Mouse (Mus musculus): ENCODE measurements around the gene Gm10226.
A peak's percentile ranks its signal among the peaks of the same experiment; 100 is the strongest.
"Not testable (repeated sequence)": the region's sequence is repeated elsewhere in the genome, so short reads cannot be mapped to it uniquely, and the experiment has no call there.

Gene Gm10226

DNA sequence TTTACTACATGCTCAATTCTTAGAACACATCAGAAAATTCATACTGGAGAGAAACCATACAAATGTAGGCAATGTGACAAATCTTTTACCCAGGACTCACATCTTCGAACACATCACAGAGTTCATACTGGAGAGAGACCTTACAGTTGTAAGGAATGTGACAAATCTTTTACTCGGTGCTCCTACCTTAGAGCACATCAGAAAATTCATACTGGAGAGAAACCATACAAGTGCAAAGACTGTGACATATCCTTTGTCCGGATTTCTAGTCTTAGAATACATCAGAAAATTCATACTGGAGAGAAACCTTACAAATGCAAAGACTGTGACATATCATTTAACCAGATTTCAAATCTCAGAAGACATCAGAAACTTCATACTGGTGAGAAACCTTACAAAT is at the start of gene Gm10226:
Gene Gm10226, plus strand, starts transcription at position 301 of the 400 bp plus-strand sequence.
- DNase-seq (ENCODE audit: low read depth): no peak

DNA sequence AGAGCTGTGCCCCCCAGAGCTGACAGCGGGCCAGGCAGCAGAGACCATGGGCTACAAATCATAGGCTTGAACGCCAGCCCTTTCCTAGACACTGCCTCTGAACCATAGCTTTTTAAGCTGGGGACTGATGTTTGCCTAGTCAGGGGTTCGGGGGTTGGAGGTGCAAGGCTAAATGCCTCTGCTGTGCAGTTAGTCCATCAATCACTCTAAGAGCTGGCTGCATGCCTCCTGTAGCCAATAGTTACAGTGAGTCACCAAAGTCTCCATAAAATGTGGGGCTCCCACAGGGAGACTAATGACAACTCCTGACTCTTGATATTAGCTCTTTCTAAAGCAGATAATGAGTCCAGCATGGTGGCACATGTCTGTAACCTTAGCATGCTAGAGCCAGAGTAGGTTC is 42.9 kb upstream of the Gm10226 start:
- peak; percentile 21 for DNase-seq (ENCODE audit: low read depth)

DNA sequence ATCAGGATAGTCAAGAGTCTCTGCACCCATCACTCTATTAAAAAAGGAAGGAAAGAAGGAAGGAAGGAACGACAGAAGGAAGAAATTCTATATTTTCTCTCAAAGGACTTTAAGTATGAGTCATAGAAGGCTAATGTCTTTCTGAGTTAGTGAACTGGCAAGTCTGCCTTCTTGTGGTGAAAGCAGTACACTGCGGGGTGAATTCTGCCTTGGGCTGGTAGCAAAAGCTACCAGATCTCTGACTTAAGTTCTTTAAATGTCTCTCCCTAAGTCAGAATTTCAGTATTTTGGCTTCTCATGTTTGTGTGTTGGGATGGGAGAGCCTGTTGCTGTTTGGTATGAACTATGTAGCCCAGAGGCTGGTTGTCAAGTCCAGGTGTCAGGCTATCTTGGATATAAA is 41.7 kb upstream of the Gm10226 start:
- peak; percentile 58 for DNase-seq (ENCODE audit: low read depth)

DNA sequence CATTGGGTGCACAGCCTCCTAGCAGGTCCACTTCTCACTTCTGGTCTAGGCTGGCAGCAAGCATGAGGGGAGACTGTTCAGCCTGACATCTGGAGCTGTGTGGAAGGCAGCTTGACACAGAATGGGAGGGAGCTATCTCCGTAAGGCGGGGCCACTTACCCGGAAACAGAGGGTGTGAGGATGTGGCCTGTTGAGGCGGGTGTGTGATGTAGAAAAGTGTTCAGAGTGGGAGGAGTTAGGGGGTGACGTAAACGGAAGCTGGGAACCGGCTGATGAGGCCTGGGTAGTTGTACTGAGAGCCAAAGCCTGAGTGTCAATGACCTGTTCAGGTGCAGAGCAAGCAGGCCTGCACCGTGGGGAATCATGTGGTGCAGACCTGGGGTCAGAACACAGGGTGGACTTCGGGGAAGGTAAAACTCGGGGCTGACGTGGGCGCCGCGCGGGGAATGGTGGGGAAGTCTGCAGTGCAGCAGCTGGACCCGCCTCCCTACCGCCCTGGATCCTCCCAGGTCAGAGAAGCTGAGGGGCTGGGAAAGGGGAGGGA is 41.2 kb upstream of the Gm10226 start, which contains the start of gene Zfp983:
Gene Zfp983, plus strand, starts transcription at position 261 of the 544 bp plus-strand sequence.
- DNase-seq (ENCODE audit: low read depth): peak; percentile 82

DNA sequence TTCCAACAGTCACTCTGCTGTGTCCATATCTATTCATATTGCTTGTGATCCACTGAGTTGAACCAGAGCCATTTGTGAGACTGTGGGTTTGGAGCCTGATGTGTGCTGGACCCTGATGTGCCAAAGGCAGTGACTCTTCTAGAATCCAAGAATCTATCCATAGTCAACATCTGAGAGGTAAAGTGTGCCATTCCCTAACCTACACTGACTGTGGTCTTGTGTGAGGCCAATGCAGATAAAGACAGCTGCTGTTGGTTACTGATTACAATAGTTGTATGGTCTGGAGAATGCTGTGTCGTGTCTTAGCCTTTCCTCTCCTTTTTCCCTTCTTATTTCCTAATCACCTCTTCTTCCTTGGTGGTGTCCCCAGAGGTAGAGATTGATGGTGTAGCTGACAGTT is 12.8 kb upstream of the Gm10226 start:
- not testable (repeated sequence) for DNase-seq (ENCODE audit: low read depth)

DNA sequence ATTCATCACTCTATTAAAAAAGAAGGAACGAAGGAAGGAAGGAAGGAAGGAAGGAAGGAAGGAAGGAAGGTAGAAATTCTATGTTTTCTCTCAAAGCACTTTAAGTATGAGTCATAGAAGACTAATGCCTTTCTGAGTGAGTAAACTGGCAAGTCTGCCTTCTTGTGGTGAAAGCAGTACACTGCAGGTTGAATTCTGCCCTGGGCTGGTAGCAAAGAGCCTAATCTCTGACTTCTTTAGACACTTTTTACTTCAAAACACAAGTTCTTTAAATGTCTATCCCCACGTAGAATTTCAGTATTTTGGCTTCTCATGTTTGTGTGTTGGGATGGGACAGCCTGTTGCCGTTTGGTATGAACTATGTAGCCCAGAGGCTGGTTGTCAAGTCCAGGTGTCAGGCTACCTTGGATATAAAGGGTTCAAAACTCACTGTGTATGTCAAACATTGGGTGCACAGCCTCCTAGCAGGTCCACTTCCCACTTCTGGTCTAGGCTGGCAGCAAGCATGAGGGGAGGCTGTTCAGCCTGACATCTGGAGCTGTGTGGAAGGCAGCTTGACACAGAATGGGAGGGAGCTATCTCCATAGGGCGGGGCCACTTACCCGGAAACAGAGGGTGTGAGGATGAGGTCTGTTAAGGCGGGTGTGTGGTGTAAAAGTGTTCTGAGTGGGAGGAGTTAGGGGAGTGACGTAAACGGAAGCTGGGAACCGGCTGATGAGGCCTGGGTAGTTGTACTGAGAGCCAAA is 12.2 kb upstream of the Gm10226 start:
- DNase-seq (ENCODE audit: low read depth): peak; percentile 77

DNA sequence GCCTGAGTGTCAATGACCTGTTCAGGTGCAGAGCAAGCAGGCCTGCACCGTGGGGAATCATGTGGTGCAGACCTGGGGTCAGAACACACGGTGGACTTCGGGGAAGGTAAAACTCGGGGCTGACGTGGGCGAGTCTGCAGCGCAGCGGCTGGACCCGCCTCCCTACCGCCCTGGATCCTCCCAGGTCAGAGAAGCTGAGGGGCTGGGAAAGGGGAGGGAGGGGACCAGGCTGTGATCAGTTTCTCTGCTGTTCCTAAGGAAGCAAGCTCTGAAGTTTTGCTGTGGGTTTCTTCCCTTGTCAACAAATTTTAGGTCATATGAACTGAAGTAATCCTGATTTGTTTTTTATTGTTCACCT is 11.7 kb upstream of the Gm10226 start:
- not testable (repeated sequence) for DNase-seq (ENCODE audit: low read depth)

DNA sequence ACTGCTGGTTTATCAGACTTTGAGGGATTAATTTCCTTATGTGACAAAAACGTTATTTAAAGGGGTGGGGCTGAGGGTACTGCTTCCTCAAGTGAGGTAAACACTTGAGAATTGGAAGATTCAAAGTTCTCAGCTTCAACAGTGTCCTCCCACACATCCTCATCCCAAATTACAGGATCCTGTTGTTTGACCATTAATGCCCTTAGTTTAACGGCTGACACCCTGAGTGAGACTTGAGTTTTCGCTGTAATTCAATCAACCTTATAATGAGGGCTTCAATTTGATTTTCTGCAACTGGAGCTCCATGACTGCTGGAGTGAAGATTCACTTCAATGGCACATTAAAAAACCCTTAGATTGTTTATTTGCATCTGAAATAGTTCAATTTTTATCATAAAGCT is 1.7 kb downstream of the Gm10226 start:
- DNase-seq (ENCODE audit: low read depth): no peak

DNA sequence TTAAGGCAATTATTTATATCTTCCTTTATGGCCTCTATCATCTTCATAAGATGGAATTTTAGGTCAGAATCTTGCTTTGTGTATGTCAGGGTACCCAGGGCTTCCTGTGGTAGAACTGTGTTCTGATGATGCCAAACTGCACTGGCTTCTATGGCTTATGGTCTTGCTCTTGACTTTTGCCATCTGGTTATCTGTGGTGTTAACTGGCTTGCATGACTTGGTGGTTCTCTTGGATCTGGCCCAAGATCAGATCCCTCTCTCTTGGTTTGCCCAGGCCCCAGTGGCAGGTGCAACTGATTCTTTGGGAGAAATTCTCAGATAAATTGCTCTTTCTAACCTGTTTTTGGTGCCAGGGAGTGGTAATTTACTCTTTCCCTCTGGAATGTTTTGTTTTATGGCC is 4.4 kb downstream of the Gm10226 start:
- no peak for DNase-seq (ENCODE audit: low read depth)

DNA sequence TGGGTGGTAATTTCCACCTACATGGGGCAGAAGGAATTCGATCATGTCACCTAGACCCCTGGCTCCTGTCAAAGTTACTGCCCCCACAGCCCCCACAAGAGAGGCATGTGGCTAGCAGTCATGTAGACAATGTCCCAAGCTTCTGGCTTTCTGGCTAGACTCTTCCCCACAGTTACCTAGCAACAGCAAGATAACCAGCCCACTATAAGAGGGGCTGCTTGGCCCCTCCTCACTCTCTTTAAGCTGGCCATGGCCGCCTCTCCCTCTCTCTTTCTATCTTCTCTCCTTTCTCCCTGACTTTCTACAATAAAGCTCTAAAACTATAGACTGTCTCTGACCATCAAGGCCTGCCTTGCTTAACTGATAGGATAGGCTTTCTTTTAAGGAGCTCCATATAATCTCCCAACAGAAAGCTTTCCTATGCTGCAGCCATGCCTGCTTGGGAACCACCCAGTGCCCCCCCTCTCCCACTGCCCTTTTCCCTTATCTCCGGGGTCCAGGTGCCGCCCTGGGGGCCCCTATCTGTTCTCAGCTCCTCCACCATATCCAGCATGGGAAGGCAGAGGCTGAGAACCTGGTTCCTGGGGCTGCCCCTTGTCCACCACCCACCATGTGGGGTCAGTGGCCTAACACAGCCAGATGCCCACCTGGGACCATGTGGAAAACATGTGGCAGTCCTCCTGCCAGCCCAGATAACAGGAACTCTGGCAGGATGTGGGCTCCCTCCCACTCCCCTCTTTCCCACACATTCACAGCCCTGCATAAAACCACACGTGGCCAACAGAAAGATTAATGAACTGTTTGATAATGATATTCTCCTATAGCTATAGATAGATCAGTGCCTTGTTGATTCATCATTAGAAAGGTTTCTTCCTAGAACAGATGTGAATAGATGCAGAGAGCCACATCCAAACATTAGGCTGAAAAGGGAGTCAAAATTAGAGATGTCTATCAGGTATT is 10.9 kb downstream of the Gm10226 start:
- DNase-seq (ENCODE audit: low read depth): no peak

DNA sequence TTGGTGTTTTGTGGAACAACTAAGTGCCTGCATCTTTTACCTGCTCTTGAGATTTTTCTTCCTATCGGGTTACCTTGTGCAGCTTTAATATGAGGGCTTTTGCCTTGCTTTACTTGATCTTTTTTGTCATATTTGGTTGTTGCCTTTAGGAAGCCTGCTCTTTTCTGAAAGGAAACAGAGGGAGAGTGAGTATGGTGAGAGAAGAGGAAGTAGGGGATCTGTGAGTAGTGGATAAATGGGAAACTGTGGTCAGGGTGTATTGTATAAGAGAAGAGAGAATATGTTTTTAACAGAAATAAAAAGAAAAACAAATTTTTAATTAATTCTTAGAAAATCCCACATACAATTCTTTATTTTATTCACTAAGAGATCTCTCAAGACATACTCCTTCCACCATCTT is 11.8 kb downstream of the Gm10226 start:
- no peak for DNase-seq (ENCODE audit: low read depth)

DNA sequence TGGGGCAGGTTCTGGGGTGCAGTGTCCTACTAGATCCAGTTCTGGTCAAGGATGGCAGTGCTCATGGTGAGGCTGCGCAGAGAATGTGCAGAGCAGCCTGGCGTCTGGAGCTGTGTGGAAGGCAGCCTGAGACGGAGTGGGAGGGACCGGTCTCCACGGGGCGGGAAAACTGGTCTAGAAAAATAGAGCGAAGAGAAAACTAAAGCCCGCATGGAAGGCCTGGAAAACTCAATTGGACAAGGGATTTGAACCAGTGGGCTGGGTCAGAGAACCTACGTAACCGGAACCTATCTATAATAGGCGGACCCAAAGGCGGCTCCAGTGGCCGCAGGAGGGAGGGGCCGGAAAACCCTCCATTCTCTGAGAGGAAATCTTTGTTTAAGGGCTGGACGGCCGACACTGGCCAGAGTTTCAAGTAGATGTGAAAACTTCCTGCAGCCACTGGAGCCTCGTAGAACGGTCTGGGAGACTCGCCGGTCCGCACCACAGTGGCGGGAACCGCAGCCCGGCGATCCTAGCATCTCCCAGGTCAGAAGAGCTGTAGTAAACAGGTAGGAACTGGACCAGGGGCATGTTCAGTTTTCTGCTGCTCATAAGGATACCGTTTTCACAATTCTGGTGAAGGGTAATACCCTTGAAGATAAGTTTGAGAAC is 15.8 kb downstream of the Gm10226 start, which contains the start of gene Zfp760:
Gene Zfp760, plus strand, starts transcription at position 399 of the 654 bp plus-strand sequence.
- DNase-seq (ENCODE audit: low read depth): peak; percentile 90

DNA sequence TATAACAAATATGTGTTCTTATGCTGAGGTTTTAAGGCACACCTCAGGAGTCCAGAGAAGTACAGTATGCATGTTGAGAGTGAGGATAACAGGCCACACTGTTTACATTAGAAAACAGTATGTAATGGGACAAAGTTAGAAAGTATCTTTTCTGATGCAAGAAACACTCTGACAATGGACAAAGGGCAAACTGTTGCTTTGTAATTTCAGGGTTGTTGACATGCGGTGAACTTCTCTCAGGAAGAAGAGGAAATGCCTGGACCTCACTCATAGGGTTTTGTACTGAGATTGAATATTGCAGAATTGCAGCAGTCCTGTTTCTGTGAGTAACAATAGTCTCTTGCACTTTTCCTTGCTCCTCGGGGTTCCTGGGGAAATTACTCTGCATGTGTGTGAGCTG is 16.7 kb downstream of the Gm10226 start:
- DNase-seq (ENCODE audit: low read depth): no peak

DNA sequence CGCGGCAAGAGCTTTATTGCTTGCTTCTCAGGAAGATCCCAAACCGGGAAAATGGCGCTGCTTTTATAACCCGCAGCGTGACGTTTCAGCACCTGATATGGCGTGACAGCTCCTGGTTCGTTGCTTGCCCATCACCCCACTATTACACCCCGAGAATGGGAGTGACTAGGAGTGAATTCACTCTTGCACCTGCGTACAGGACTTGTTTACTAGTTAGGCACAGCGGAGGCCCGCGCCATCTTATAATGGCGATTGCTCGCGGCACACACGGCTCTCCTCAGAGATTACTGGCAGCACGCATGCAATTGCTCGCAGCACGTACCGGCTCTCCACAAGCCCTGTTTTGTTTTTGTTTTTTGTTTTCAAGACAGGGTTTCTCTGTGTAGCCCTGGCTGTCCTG is 38.8 kb downstream of the Gm10226 start, which contains the start of gene Zfp229:
Gene Zfp229, plus strand, starts transcription at position 301 of the 400 bp plus-strand sequence.
- DNase-seq (ENCODE audit: low read depth): not testable (repeated sequence)

DNA sequence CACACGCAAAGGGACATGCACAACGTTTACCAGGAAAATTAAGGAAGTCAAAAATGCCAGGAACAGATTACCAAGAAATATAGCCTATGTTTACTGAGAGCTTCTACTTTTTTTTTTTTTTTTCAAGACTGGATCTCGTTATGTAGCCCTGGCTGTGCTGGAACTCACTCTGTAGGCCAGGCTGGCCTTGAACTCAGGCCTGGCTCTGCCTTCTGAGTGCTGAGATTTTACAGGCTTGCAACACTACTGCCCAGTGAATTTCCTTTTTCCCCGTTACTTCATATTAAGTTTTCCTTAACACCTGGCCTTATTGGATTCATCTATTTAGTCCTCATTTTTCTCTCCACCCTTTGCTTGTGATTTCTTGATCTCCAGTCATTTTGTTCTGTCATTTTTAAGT is 41.4 kb downstream of the Gm10226 start:
- no peak for DNase-seq (ENCODE audit: low read depth)

DNA sequence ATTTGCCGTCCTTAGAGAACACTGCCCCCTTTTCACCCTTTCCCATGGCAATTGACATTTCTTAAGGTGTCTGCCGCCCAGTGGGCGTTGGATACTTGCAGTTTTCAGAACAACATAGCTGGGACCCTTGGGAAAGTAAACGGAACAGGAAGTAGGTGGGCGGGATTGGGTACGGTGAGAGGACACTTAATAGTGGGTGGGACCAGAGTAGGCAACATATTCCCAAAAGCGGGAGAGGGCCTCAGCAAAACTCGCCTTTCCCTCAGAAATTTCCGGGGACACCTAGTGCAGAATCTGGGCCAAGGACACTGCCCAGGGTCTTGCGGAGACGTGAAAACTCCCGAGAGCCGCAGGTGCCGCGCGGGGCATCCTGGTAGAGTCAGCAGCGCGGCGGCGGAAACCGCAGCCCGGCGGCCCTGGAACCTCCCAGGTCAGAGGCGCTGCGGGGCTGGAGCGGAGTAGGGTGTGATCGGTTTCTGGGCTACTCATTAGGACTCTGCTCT is 41.9 kb downstream of the Gm10226 start:
- peak; percentile 56 for DNase-seq (ENCODE audit: low read depth)
